Mouse (Mus musculus) heart, adult 2 months (tissue): ENCODE measurements around the gene Fance. TPM values are rescaled to one million over a fixed set of nuclear protein-coding genes. Genes with fewer than 3 reads are reported as not detected.

Experiments
- DNase-seq, 2 experiments: peaks; one replicate each; pipeline ENCODE4 v3.0.0; 2021
- H3K27ac ChIP-seq: fragments of 200-600 bp; 2 replicates; pipeline ENCODE4 v1.8.1; 2022
- H3K27me3 ChIP-seq: fragments of 200-500 bp; 2 replicates; pipeline ENCODE4 v1.6.1; 2012; ENCODE audit warnings: mild to moderate bottlenecking, low read length, inconsistent platforms, mixed read lengths; ENCODE audit not compliant: control insufficient read depth, insufficient read depth
- H3K36me3 ChIP-seq: fragments of 200-500 bp; 2 replicates; pipeline ENCODE4 v1.6.1; 2012; ENCODE audit warnings: low read length, inconsistent platforms; ENCODE audit not compliant: control insufficient read depth, insufficient read depth
- H3K4me1 ChIP-seq: fragments of 200-500 bp; 2 replicates; pipeline ENCODE4 v1.6.1; 2011; ENCODE audit warnings: low read length; ENCODE audit not compliant: control insufficient read depth, insufficient read depth
- H3K4me3 ChIP-seq: fragments of 200-600 bp; 2 replicates; pipeline ENCODE4 v1.8.1; 2022
- H3K79me2 ChIP-seq: fragments of 200-500 bp; replicated peaks from 2 replicates; pipeline ENCODE4 v1.6.1; 2012; ENCODE audit warnings: mild to moderate bottlenecking, inconsistent platforms, low read length, moderate library complexity, mixed read lengths; ENCODE audit not compliant: control insufficient read depth, insufficient read depth
- H3K9ac ChIP-seq: fragments of 200-500 bp; 2 replicates; pipeline ENCODE4 v1.6.1; 2012; ENCODE audit warnings: low read depth, mild to moderate bottlenecking, control low read depth, inconsistent platforms, low read length, mixed read lengths
- CTCF ChIP-seq: fragments of 200-600 bp; IDR thresholded peaks from 2 replicates; pipeline ENCODE4 v1.8.1; 2022; ENCODE audit warnings: antibody characterized with exemption, mild to moderate bottlenecking, moderate library complexity
- EP300 ChIP-seq: fragments of 200-500 bp; IDR thresholded peaks from 2 replicates; pipeline ENCODE4 v1.6.1; 2011; ENCODE audit warnings: low read depth, low read length, control low read depth; ENCODE audit not compliant: insufficient read depth
- POLR2A ChIP-seq: fragments of 200-500 bp; IDR thresholded peaks from 2 replicates; pipeline ENCODE4 v1.6.1; 2011; ENCODE audit warnings: mild to moderate bottlenecking, low read depth, low read length, control low read depth; ENCODE audit not compliant: insufficient read depth
- WGBS: fragments of 180-500 bp; shearing (Covaris S2); methylation state at CpG from one replicate; pipeline ENCODE4 v1.1.7; 2018; 5-methylcytosine and 5-hydroxymethylcytosine counted together
- intact Hi-C: fragments of 180-260 bp; cut with DNase I; formaldehyde crosslinking; loops from one replicate; pipeline ENCODE4 v1.15.1; 2025
- polyA plus RNA-seq: library from polyadenylated mRNA; depleted of rRNA; stranded (reverse); fragments of >200 nt; gene quantifications from 2 replicates; pipeline ENCODE4 v1.2.3, GENCODE M21; 2012
- total RNA-seq, 2 experiments: library from RNA; stranded (reverse); gene quantifications; 2 replicates each; pipeline ENCODE4 v1.2.3; 2021

Fance gene
- total and polyA plus RNA-seq, 3 experiments: 11.2 to 12.0 (median 11.8) TPM

DNA sequence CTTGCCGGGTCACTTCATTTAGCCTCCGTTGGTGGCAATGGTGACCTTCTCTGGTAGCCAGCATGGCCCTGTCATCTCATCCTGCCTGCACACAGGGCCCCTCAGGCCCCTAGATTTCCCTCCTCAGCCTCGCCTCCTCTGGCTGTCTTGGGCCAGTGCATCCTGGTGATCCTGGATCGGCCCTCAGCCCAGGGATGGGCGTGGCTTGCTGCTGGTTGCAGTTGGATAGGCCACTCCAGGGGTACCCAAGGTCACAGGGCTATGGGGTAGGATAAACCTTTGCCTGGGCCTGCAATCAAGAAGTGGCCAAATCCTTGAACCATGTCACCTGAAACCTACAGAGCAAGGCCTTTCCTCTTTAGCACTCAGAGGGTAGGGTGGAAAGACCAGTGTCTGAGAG, 26.4 kb upstream of the Fance start:
- intact Hi-C loops: no loop called here
- no peak overlapping the region for H3K4me3 ChIP-seq
- DNase-seq: no peak
- no peaks in the 10 kb centered on the region for H3K27me3 ChIP-seq
- peaks cover 8% of the 10 kb centered on the region for H3K4me1 ChIP-seq
- H3K27ac ChIP-seq: no peak overlapping the region
- no peaks in the 10 kb centered on the region for H3K79me2 ChIP-seq
- H3K36me3 ChIP-seq: no peaks in the 10 kb centered on the region
- WGBS: 80% methylated on average over 5 of the region's 5 CpGs
- TF ChIP-seq POLR2A: no peak
- no peak for TF ChIP-seq EP300
- no peak for TF ChIP-seq CTCF
- H3K9ac ChIP-seq: no peak overlapping the region

DNA sequence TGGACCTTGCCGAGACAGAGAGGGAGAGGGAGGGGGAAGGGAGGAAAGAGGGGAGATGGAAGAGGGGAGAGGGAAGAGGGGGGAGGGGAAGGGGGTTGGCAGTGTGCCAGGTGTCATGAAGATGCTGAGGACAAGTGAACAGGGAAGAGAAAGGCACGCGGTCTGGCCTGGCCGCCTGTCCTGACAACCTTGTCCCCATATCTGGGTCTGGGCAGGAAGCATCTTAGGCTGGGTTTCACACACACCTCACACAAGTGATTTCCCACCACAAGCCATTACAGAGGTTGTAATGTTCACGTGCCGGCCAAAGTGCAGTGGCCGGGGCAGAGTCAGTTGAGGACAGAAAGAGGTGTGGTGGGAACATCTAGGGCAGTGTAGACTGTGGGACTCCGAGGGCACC, 25.7 kb upstream of the Fance start:
- no peak for DNase-seq
- Histone ChIP-seq H3K79me2 (no peaks in the 10 kb centered on the region), H3K27ac (no peak overlapping the region), H3K36me3 (no peaks in the 10 kb centered on the region), H3K27me3 (no peaks in the 10 kb centered on the region), H3K4me1 (peaks cover 8% of the 10 kb centered on the region), H3K4me3 (no peak overlapping the region), H3K9ac (no peak overlapping the region)
- WGBS: 18% methylated on average over 8 of the region's 8 CpGs
- TF ChIP-seq CTCF (no peak), EP300 (no peak), POLR2A (no peak)
- intact Hi-C loops: no loop called here

DNA sequence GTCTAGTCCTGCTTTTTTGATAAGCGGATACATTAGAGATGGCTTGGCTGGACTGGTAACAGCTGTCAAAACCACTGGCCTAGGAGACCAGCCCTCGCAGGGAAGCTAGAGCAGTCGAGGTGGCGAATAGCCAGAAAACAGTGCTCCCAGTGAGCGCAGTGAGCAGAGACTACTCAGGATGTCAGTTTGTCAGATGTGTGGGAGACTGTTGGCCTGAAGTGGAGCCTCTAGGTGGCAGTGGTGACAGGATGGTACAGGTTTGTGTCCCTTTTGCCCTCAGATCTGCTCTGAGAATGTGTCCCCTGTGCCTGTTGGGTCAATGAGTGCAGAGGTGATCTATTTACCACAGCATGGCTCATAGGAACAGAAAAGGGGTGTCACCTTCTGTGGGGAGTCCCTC, 25.3 kb upstream of the Fance start:
- H3K79me2 ChIP-seq: no peaks in the 10 kb centered on the region
- WGBS: 32% methylated on average over 5 of the region's 5 CpGs
- no peaks in the 10 kb centered on the region for H3K36me3 ChIP-seq
- no peak overlapping the region for H3K4me3 ChIP-seq
- TF ChIP-seq EP300 (no peak), CTCF (peak; percentile 61), POLR2A (no peak)
- H3K27ac ChIP-seq: no peak overlapping the region
- H3K9ac ChIP-seq: no peak overlapping the region
- H3K4me1 ChIP-seq: peaks cover 8% of the 10 kb centered on the region
- DNase-seq: peak in 1 of 2 experiments; percentile 28
- H3K27me3 ChIP-seq: no peaks in the 10 kb centered on the region
- intact Hi-C loops: no loop called here

DNA sequence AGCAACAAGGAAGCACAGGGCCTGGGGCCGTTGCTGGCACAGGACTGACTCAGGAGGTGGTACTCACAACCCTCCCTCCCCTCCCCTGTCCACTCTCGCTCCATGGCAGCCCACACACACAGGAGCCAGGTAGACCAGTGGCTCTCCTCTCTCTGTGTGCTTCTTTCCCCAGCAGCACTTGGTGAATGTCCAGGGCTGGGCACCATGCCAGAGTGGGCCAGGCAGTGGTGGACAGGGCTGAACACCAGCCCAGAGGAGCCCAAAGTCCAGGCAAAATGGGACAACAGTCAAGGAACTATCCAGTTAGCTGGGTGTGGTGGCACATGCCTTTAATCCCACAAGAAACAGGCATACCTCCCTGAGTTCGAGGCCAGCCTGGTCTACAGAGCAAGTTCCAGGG, 23.1 kb upstream of the Fance start:
- H3K9ac ChIP-seq: no peak overlapping the region
- intact Hi-C loops: no loop called here
- WGBS: 57% methylated on average over 3 of the region's 3 CpGs

DNA sequence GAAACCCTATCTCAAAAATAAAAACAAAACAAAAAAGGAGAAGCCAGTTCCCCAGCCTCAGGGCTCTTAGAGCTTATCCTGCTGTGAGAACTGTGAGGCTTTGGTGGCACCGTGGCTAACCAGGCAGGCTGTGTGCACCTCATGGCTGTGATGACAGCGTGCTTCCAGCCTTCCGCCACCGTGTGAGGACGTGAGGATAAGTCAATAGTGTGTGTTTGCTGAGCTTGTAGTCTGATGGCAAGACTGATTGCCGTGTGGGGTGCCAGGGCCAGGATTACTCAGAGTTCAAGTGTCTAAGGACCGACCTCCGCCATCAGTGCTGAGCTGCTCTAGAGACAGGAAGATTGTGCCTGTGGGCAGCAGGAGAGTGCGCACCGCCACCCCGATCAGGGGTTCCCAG, 22.6 kb upstream of the Fance start:
- intact Hi-C loops: no loop called here
- WGBS: 76% methylated on average over 11 of the region's 11 CpGs
- no peak for DNase-seq

More for the DNA sequence above, 23.1 kb upstream of the Fance start:
- H3K27ac ChIP-seq: no peak overlapping the region
- H3K36me3 ChIP-seq: no peaks in the 10 kb centered on the region
- no peak overlapping the region for H3K4me3 ChIP-seq
- DNase-seq: peak; percentile 56 to 72
- H3K79me2 ChIP-seq: no peaks in the 10 kb centered on the region
- no peaks in the 10 kb centered on the region for H3K27me3 ChIP-seq
- H3K4me1 ChIP-seq: peaks cover 8% of the 10 kb centered on the region
- no peak for TF ChIP-seq EP300
- no peak for TF ChIP-seq POLR2A
- no peak for TF ChIP-seq CTCF

DNA sequence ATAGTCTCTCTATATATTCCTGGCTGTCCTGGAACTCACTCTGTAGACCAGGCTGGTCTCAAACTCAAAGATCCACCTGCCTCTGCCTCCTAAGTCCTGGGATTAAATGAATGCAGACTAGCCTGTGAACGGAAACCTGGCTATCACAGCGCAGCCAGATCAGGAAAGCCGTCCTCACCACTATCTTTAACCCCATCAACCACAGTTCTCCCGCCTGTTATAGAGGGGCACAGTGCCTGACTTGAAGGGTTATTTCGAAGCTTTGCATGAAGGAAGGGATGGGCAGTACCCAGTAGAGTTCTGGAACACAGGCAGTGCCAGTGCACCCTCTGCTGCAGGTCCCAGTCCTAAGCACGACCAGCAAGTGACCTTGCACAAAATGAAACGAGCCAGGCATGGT, 22.0 kb upstream of the Fance start:
- 87% methylated on average over 7 of the region's 7 CpGs for WGBS
- no peak for DNase-seq
- Histone ChIP-seq H3K4me1 (peaks cover 8% of the 10 kb centered on the region), H3K27me3 (no peaks in the 10 kb centered on the region), H3K27ac (no peak overlapping the region), H3K36me3 (no peaks in the 10 kb centered on the region), H3K79me2 (no peaks in the 10 kb centered on the region), H3K4me3 (no peak overlapping the region), H3K9ac (no peak overlapping the region)
- intact Hi-C loops: no loop called here
- TF ChIP-seq EP300 (no peak), POLR2A (no peak), CTCF (no peak)

More for the DNA sequence above, 22.6 kb upstream of the Fance start:
- Histone ChIP-seq H3K4me1 (peaks cover 8% of the 10 kb centered on the region), H3K27me3 (no peaks in the 10 kb centered on the region), H3K27ac (no peak overlapping the region), H3K9ac (no peak overlapping the region), H3K4me3 (no peak overlapping the region), H3K36me3 (no peaks in the 10 kb centered on the region), H3K79me2 (no peaks in the 10 kb centered on the region)
- TF ChIP-seq CTCF (no peak), POLR2A (no peak), EP300 (no peak)

DNA sequence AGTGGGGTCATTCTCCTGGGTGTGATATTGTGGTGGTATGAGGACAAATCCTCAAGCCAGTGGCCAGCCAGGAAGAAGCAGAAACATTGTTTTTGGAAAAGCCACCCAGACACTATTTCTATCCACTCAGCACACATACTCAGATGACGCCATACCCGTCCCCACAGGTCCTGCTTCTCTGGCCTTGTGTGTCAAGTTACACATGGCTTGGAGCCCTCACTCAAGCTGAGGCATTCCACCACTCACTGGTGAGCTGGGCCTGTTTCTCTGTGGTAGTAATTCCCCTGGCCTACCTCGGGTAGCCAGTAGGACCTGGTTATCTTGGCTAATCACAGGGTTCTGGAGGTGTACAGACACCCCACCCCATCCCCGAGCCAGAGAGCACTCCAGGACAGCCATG, 19.6 kb upstream of the Fance start:
- 67% methylated on average over 4 of the region's 4 CpGs for WGBS

More for the DNA sequence above, 19.6 kb upstream of the Fance start:
- no peak for DNase-seq
- Histone ChIP-seq H3K36me3 (no peaks in the 10 kb centered on the region), H3K4me1 (peaks cover 1% of the 10 kb centered on the region; the same call in 1 of the 2 replicates), H3K9ac (no peak overlapping the region), H3K4me3 (no peak overlapping the region), H3K27me3 (no peaks in the 10 kb centered on the region), H3K79me2 (no peaks in the 10 kb centered on the region), H3K27ac (no peak overlapping the region)
- TF ChIP-seq CTCF (no peak), POLR2A (no peak), EP300 (no peak)
- intact Hi-C loops: no loop called here
